Mouse (Mus musculus) spleen, adult 12 weeks (tissue): ENCODE measurements around the gene Dbndd1.
"Not testable (repeated sequence)": the region's sequence is repeated elsewhere in the genome, so short reads cannot be mapped to it uniquely, and the experiment has no call there.

Experiments used
- DNase-seq: peaks from one replicate; pipeline ENCODE4 v3.0.0; 2022; ENCODE audit warnings: low spot score

The Dbndd1 gene

GRCm38 (mm10) chr8:123514781-123515539 is at the start of gene Dbndd1:
Gene Dbndd1, minus strand, starts transcription at chr8:123515463.
- DNase-seq, result no peak

DNA sequence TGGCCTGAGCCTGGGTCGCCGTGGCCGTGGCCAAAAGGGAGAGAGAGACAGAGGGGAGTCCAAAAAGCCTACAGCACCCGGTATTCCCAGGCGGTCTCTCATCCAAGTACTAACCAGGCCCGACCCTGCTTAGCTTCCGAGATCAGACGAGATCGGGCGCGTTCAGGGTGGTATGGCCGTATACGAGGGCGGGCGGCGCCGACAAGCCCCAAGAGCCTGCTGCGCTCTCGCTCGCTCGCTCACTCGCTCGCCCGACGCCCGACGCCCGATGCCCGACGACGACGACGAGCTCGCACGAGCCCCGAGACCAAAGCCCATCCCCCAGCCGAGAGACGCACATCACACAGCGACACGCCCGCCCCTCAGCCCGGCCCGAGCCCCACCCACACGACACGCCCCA is 49.0 kb upstream of the Dbndd1 start:
- not testable (repeated sequence) for DNase-seq

- not testable (repeated sequence) for DNase-seq
These were observed 22.4 kb upstream of the Dbndd1 start for GRCm38 (mm10) chr8:123537641-123538040.

DNA sequence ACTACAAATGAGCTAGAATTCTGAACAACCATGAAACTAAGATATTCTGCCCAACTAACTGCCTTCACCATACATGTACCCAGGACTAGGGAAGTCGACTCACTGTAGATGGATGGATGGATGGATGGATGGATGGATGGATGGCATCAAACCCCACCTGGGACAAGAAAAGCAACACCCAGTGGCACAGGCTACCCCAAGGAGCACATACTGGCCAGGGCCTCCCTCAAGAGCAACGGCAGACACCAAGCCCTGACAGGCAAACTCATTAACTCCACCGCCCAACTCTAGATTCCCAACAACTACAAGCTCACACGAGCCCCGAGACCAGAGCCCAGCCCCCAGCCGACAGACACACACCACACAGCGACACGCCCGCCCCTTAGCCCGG is 21.7 kb upstream of the Dbndd1 start:
- DNase-seq, result no peak

GRCm38 (mm10) chr8:123536242-123536989 is 21.2 kb upstream of the Dbndd1 start:
- DNase-seq, result no peak

- no peak for DNase-seq
These were observed 12.6 kb upstream of the Dbndd1 start for GRCm38 (mm10) chr8:123527720-123528489.

GRCm38 (mm10) chr8:123520048-123520447 is 4.8 kb upstream of the Dbndd1 start:
- DNase-seq, result not testable (repeated sequence)

DNA sequence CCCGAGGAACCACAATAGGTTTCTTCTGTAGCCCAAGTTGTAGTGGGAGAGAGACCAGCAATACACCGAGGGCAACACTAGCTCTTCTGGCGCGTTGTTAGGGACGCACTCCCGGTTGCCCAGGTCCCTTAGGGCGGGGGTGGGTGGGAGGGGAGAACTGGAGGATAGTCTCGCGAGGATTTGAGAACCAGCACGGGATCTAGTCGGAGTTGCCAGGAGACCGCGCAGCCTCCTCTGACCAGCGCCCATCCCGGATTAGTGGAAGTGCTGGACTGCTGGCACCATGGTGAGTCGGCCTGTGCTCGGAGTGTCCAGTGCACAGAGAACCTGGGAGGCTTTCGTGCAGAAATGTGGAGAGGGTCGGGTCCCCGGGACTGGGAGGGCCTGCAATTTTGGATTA is 3.4 kb upstream of the Dbndd1 start, which contains the start of gene Gas8:
Gene Gas8, plus strand, starts transcription at position 168 of the 400 bp plus-strand sequence.
- peak; percentile 42 for DNase-seq

- no peak for DNase-seq
These were observed 2.9 kb upstream of the Dbndd1 start for GRCm38 (mm10) chr8:123518172-123518571.

GRCm38 (mm10) chr8:123516596-123516995 is 1.3 kb upstream of the Dbndd1 start:
- DNase-seq, result no peak

DNA sequence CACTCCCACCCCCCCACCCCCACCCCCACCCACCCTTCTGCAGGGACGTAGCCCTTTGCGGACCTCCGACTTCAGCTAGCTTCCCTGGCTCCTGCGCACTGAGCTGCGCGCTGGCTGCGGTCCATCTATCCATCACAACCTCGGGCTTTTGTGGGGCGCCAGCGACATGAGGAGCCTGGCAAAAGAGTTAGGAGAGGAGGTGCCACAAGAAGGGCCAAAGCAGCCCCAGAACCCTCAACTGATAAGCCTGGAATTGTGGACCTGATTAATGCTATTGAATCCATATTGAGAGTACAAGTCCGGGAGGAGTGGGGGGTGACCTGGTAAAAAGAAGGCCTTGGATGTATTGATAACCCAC is 256 bp upstream of the Dbndd1 start:
- DNase-seq, result no peak

- DNase-seq, result no peak
These were observed 1.1 kb downstream of the Dbndd1 start for GRCm38 (mm10) chr8:123514136-123514535.

GRCm38 (mm10) chr8:123510819-123511218 is 4.4 kb downstream of the Dbndd1 start:
- no peak for DNase-seq

DNA sequence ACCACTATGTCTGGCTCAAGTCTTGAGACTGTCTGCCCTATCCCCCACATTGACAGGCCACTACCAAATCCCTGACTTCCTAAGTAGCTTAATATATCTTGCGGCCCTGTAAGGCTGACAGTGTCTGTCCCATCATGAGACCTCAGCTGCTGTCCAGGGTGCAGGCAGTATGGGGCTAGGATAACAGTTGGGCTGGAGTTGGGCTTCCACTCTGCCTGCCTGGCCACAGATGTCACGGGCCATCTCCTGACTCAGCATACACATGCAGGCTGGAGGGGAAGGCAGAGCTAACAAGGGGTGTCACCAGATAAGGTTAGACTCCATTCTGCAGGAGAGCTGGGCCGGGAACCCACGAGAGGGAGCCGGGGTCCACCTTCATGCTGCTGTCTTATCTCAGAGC is 8.1 kb downstream of the Dbndd1 start:
- no peak for DNase-seq

GRCm38 (mm10) chr8:123505695-123506094 is 9.6 kb downstream of the Dbndd1 start:
- DNase-seq, result no peak

GRCm38 (mm10) chr8:123505267-123505666 is 10.0 kb downstream of the Dbndd1 start:
- DNase-seq, result no peak

DNA sequence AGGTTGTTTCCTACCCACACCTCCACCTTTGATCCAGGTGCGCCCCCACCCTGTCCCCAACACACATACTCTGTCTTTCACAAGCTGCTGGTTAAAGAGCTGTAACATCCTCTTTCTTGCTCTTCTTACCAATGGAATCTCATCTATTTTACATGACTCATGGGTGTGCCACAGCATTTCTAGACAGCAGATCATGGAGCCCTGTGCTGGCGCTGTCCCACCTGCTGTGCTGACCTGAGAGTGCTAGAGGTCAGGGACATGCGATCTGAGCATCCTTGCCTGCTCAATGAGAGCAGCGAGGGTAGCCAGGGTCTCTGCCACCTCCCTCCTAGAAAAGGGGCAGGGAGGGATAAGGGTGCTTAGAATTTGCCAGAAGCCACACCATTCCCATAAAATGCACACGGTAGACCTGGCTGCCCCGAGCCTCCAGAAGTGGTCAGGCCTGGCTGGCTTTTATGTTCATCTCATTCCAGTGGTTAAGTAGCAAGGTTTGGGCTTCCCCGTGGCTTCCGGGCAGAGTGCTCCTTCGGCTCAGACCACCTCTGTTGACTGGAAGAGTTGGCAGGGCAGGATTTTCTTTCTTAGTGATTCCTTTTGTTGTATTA is 10.6 kb downstream of the Dbndd1 start:
- DNase-seq, result no peak

DNA sequence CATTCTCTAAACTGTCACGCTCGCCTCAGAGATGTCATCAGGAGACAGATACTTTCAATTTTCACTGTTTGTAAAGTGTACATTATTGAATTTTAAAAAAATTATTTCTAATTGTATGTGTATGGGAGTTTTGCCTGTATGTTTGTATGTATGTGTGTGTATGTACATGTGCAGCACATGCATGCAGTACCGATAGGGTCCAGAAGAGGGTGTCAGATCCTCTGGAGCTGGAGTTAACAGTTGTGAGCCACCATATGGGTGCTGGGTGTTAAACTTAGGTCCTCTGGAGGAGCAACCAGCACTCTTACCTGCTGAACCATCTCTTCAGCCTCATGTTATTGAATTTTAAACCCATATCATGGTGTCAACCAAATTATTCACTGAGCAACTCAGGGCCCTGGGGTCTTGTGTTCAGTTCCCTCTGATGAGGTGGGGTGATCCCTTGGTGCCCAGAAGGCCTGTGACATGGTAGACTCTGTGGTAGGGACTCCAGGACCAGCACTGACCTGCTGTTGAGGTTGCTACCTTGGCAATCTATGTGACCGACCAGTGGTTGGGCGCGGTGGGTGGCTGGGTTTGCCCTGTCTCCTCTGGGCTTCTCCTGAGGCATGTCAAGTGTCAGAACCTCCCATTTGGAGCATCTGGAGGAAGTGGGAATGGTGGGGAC is 11.3 kb downstream of the Dbndd1 start:
- no peak for DNase-seq

- DNase-seq, result no peak
These were observed 13.1 kb downstream of the Dbndd1 start for GRCm38 (mm10) chr8:123502192-123502591.

GRCm38 (mm10) chr8:123499556-123499955 is 15.7 kb downstream of the Dbndd1 start:
- DNase-seq, result no peak

DNA sequence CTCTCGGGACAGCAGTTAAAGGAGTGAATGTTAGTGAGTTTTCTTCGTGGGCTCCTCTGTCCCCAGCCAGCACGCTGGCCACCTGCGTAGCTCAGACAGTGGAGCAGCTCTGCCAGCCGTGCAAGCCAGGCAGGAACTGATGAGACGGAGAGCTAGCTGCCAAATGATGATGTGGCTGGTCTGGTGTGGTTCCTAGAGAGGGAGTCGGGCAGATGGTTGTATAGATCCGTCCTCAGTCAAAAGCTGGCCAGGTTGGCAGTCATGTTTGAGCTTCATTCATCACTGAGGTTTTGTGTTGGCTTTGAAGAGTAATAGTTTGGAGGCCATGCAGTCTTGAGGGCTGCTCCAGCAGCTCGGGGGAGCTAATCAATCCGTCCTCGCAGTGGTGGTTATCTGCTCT is 16.3 kb downstream of the Dbndd1 start:
- DNase-seq, result no peak

- DNase-seq, result no peak
These were observed 17.6 kb downstream of the Dbndd1 start for GRCm38 (mm10) chr8:123497699-123498098.
